Mouse (Mus musculus) liver, adult 2 months (tissue): ENCODE measurements at regions not wholly inside any gene's neighbourhood (a gene's known extent, or its start where the extent isn't known, plus 50 kb on each side); places are given as distances from the start of the nearest gene placed in this dataset.

ENCODE experiments used
- CTCF ChIP-seq: fragments of 200-500 bp; IDR thresholded peaks from 2 replicates; pipeline ENCODE4 v1.5.1; 2011; ENCODE audit warnings: low read depth, low read length, control low read depth
- POLR2A ChIP-seq: fragments of 200-500 bp; IDR thresholded peaks from 2 replicates; pipeline ENCODE4 v1.6.1; 2011; ENCODE audit warnings: low read length, control low read depth; ENCODE audit not compliant: insufficient read depth; ENCODE audit errors: extremely low read depth

DNA sequence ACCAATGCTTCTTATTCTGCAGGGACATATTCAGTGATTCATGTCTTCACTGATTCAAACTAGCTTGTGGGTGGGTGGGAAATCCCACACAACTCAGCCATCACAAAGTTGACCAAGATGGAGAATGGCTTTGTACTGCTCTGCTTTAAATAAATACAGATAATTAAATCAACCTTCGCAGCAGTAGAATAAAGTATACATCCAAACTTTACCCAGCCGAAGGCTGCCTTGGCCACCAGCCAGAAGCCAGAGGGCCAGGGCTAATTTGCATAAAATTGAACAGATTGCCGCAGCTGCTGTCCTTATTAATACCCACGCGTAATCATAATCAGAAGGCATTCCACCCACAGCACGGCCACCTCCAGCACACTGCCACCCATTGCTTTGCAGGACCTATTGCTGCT is 623.8 kb upstream of the Fam241a start:
- no peak for TF ChIP-seq POLR2A
- TF ChIP-seq CTCF = no peak
